Mouse (Mus musculus) hindbrain, embryonic 11.5 days (tissue): ENCODE measurements around the gene Oas1d. TPM values are rescaled to one million over a fixed set of nuclear protein-coding genes. Genes with fewer than 3 reads are reported as not detected.
"Not testable (repeated sequence)": the region's sequence is repeated elsewhere in the genome, so short reads cannot be mapped to it uniquely, and the experiment has no call there.

Source experiments
- ATAC-seq: fragments of 200-750 bp; cut with Nextera tagmentation; 2 replicates; pipeline ENCODE4 v1.8.0; 2017; ENCODE audit warnings: mild to moderate bottlenecking, moderate TSS enrichment, moderate library complexity; ENCODE audit not compliant: low FRiP score
- DNase-seq: peaks from one replicate; pipeline ENCODE4 v3.0.0-alpha.2; 2015; ENCODE audit warnings: low spot score
- H3K27ac ChIP-seq: fragments of 300-500 bp; sonication (generic); 2 replicates; pipeline ENCODE4 v1.5.1; 2014; ENCODE audit warnings: mild to moderate bottlenecking, low read depth, low read length
- H3K27me3 ChIP-seq: fragments of 300-500 bp; sonication (generic); 2 replicates; pipeline ENCODE4 v1.6.1; 2014; ENCODE audit warnings: mild to moderate bottlenecking, low read length, moderate library complexity, mixed read lengths; ENCODE audit not compliant: control insufficient read depth, insufficient read depth
- H3K36me3 ChIP-seq: fragments of 300-500 bp; sonication (generic); 2 replicates; pipeline ENCODE4 v1.6.1; 2014; ENCODE audit warnings: mild to moderate bottlenecking, low read length, moderate library complexity, mixed read lengths; ENCODE audit not compliant: control insufficient read depth, insufficient read depth
- H3K4me1 ChIP-seq: fragments of 300-500 bp; sonication (generic); replicated peaks from 2 replicates; pipeline ENCODE4 v1.6.1; 2014; ENCODE audit warnings: low read length, mixed read lengths; ENCODE audit not compliant: control insufficient read depth, insufficient read depth
- H3K4me2 ChIP-seq: fragments of 300-500 bp; sonication (generic); replicated peaks from 2 replicates; pipeline ENCODE4 v1.6.1; 2014; ENCODE audit warnings: mild to moderate bottlenecking, low read depth, low read length
- H3K4me3 ChIP-seq: fragments of 300-500 bp; sonication (generic); 2 replicates; pipeline ENCODE4 v1.5.1; 2014; ENCODE audit warnings: low read depth, low read length
- H3K9ac ChIP-seq: fragments of 300-500 bp; sonication (generic); 2 replicates; pipeline ENCODE4 v1.6.1; 2014; ENCODE audit warnings: low read depth, low read length
- H3K9me3 ChIP-seq: fragments of 300-500 bp; sonication (generic); 2 replicates; pipeline ENCODE4 v1.6.1; 2016; ENCODE audit warnings: low read length; ENCODE audit not compliant: control insufficient read depth
- WGBS: fragments of 180-500 bp; shearing (Covaris S2); extraction: QIAGEN DNeasy Blood & Tissue Kit; methylation state at CpG from one replicate; pipeline ENCODE4 v1.1.7; 2014; 5-methylcytosine and 5-hydroxymethylcytosine counted together
- polyA plus RNA-seq: library from polyadenylated mRNA; unstranded; fragments of >200 nt; fragmentation: Nextera tagmentation; extraction: Ambion mirVana; gene quantifications from 2 replicates; pipeline ENCODE4 v1.2.1, GENCODE M21; 2014

Oas1d gene
- polyA plus RNA-seq, 1 experiment from 2014 or later = not detected

GRCm38 (mm10) chr5:120881681-120882080 is 32.7 kb upstream of the Oas1d start:
- not testable (repeated sequence) for H3K27ac ChIP-seq, DNase-seq
- WGBS = 94% methylated on average over 6 of the region's 6 CpGs

GRCm38 (mm10) chr5:120887413-120887812 is 26.9 kb upstream of the Oas1d start, which contains the start of gene Oas1g:
TSS of gene Oas1g (minus strand) at chr5:120887613.
- H3K36me3 ChIP-seq, H3K27ac ChIP-seq, ATAC-seq, H3K4me3 ChIP-seq, H3K9me3 ChIP-seq, H3K4me2 ChIP-seq, H3K9ac ChIP-seq, H3K4me1 ChIP-seq, DNase-seq, H3K27me3 ChIP-seq: not testable (repeated sequence)
- WGBS = 22% methylated on average over 6 of the region's 9 CpGs

More at GRCm38 (mm10) chr5:120881681-120882080, 32.7 kb upstream of the Oas1d start:
- H3K36me3 ChIP-seq, H3K9ac ChIP-seq, H3K4me1 ChIP-seq, H3K27me3 ChIP-seq, H3K4me2 ChIP-seq, ATAC-seq, H3K9me3 ChIP-seq, H3K4me3 ChIP-seq: not testable (repeated sequence)

GRCm38 (mm10) chr5:120887831-120888230 is 26.5 kb upstream of the Oas1d start:
- no peak for DNase-seq
- Histone ChIP-seq H3K4me3 (no peak overlapping the region), H3K27ac (no peak overlapping the region), H3K27me3 (no peaks in the 10 kb centered on the region), H3K4me1 (no peaks in the 10 kb centered on the region), H3K36me3 (no peaks in the 10 kb centered on the region), H3K4me2 (no peak overlapping the region), H3K9me3 (no peaks in the 10 kb centered on the region), H3K9ac (no peak overlapping the region)
- 61% methylated on average over 6 of the region's 6 CpGs for WGBS
- ATAC-seq = no peak

- H3K4me3 ChIP-seq, H3K9me3 ChIP-seq, H3K36me3 ChIP-seq, H3K27me3 ChIP-seq, H3K27ac ChIP-seq, H3K4me1 ChIP-seq, H3K9ac ChIP-seq, ATAC-seq, H3K4me2 ChIP-seq, DNase-seq: not testable (repeated sequence)
- 48% methylated on average over 4 of the region's 4 CpGs for WGBS
Measured at GRCm38 (mm10) chr5:120888294-120888815, 26.0 kb upstream of the Oas1d start.

- Histone ChIP-seq H3K9me3 (no peaks in the 10 kb centered on the region), H3K4me2 (no peak overlapping the region), H3K27ac (no peak overlapping the region), H3K9ac (no peak overlapping the region), H3K4me1 (no peaks in the 10 kb centered on the region), H3K27me3 (no peaks in the 10 kb centered on the region), H3K36me3 (no peaks in the 10 kb centered on the region), H3K4me3 (no peak overlapping the region)
- 82% methylated on average over 2 of the region's 2 CpGs for WGBS
- ATAC-seq (no peak), DNase-seq (no peak)
Measured at GRCm38 (mm10) chr5:120890026-120890425, 24.3 kb upstream of the Oas1d start.

- H3K4me2 ChIP-seq = no peak overlapping the region
- no peak overlapping the region for H3K27ac ChIP-seq
- no peaks in the 10 kb centered on the region for H3K4me1 ChIP-seq
- H3K4me3 ChIP-seq = no peak overlapping the region
- no peaks in the 10 kb centered on the region for H3K36me3 ChIP-seq
- 56% methylated on average over 3 of the region's 3 CpGs for WGBS
- no peaks in the 10 kb centered on the region for H3K27me3 ChIP-seq
- DNase-seq (no peak), ATAC-seq (no peak)
- H3K9me3 ChIP-seq = no peaks in the 10 kb centered on the region
- H3K9ac ChIP-seq = no peak overlapping the region
Measured at GRCm38 (mm10) chr5:120890991-120891390, 23.3 kb upstream of the Oas1d start.

GRCm38 (mm10) chr5:120891566-120892242 is 22.6 kb upstream of the Oas1d start:
- not testable (repeated sequence) for H3K9ac ChIP-seq, H3K9me3 ChIP-seq, H3K4me2 ChIP-seq, H3K27me3 ChIP-seq, H3K4me1 ChIP-seq, H3K36me3 ChIP-seq, DNase-seq, H3K27ac ChIP-seq, ATAC-seq, H3K4me3 ChIP-seq
- 74% methylated on average over 2 of the region's 2 CpGs for WGBS

GRCm38 (mm10) chr5:120892243-120892660 is 22.1 kb upstream of the Oas1d start:
- Histone ChIP-seq H3K36me3 (no peaks in the 10 kb centered on the region), H3K4me2 (no peak overlapping the region), H3K27ac (no peak overlapping the region), H3K9ac (no peak overlapping the region), H3K9me3 (no peaks in the 10 kb centered on the region), H3K4me1 (no peaks in the 10 kb centered on the region), H3K27me3 (no peaks in the 10 kb centered on the region), H3K4me3 (no peak overlapping the region)
- ATAC-seq (no peak), DNase-seq (no peak)
- WGBS = 46% methylated on average over 2 of the region's 2 CpGs

- not testable (repeated sequence) for H3K4me2 ChIP-seq, H3K9me3 ChIP-seq
Measured at GRCm38 (mm10) chr5:120893866-120894265, 20.5 kb upstream of the Oas1d start.

More at GRCm38 (mm10) chr5:120893866-120894265, 20.5 kb upstream of the Oas1d start:
- WGBS = 86% methylated on average over 4 of the region's 4 CpGs
- not testable (repeated sequence) for DNase-seq, H3K27ac ChIP-seq, H3K4me1 ChIP-seq, H3K9ac ChIP-seq, H3K36me3 ChIP-seq, H3K27me3 ChIP-seq, ATAC-seq, H3K4me3 ChIP-seq
